Mouse (Mus musculus): ENCODE results near the gene Gm33543.

Gm33543 gene

GRCm38 (mm10) chr10:95842789-95843637 is at the start of gene Gm33543:
Gm33543 (minus strand) TSS chr10:95842930.
- no peak for DNase-seq (ENCODE audit: low spot score in 2 of 2)

GRCm38 (mm10) chr10:95892132-95892531 is 49.4 kb upstream of the Gm33543 start:
- DNase-seq (ENCODE audit: low spot score in 2 of 2): no peak

GRCm38 (mm10) chr10:95891214-95891960 is 48.7 kb upstream of the Gm33543 start:
- DNase-seq (ENCODE audit: low spot score in 2 of 2): no peak

GRCm38 (mm10) chr10:95883761-95884517 is 41.2 kb upstream of the Gm33543 start:
- DNase-seq (ENCODE audit: low spot score in 2 of 2): no peak

- no peak for DNase-seq (ENCODE audit: low spot score in 2 of 2)
These were observed 39.3 kb upstream of the Gm33543 start for GRCm38 (mm10) chr10:95882036-95882435.

- DNase-seq (ENCODE audit: low spot score in 2 of 2): no peak
These were observed 37.5 kb upstream of the Gm33543 start for GRCm38 (mm10) chr10:95879983-95880934.

- DNase-seq (ENCODE audit: low spot score in 2 of 2): no peak
These were observed 28.1 kb upstream of the Gm33543 start for GRCm38 (mm10) chr10:95870782-95871181.

- no peak for DNase-seq (ENCODE audit: low spot score in 2 of 2)
These were observed 25.6 kb upstream of the Gm33543 start for GRCm38 (mm10) chr10:95868348-95868747.

- DNase-seq (ENCODE audit: low spot score in 2 of 2): no peak
These were observed 24.9 kb upstream of the Gm33543 start for GRCm38 (mm10) chr10:95867596-95867995.

- DNase-seq (ENCODE audit: low spot score in 2 of 2): no peak
These were observed 21.8 kb upstream of the Gm33543 start for GRCm38 (mm10) chr10:95864349-95865124.

GRCm38 (mm10) chr10:95862664-95863063 is 19.9 kb upstream of the Gm33543 start:
- no peak for DNase-seq (ENCODE audit: low spot score in 2 of 2)

- DNase-seq (ENCODE audit: low spot score in 2 of 2): peak in 1 of 2 experiments; percentile 31
These were observed 15.4 kb upstream of the Gm33543 start for GRCm38 (mm10) chr10:95858164-95858563.

GRCm38 (mm10) chr10:95855411-95855810 is 12.7 kb upstream of the Gm33543 start:
- no peak for DNase-seq (ENCODE audit: low spot score in 2 of 2)

- DNase-seq (ENCODE audit: low spot score in 2 of 2): peak in 1 of 2 experiments; percentile 11
These were observed 7.8 kb upstream of the Gm33543 start for GRCm38 (mm10) chr10:95850504-95850903.

GRCm38 (mm10) chr10:95846739-95847138 is 4.0 kb upstream of the Gm33543 start:
- no peak for DNase-seq (ENCODE audit: low spot score in 2 of 2)

GRCm38 (mm10) chr10:95846281-95846680 is 3.6 kb upstream of the Gm33543 start:
- DNase-seq (ENCODE audit: low spot score in 2 of 2): no peak

GRCm38 (mm10) chr10:95843878-95844277 is 1.1 kb upstream of the Gm33543 start:
- no peak for DNase-seq (ENCODE audit: low spot score in 2 of 2)

GRCm38 (mm10) chr10:95841241-95841640 is 1.5 kb downstream of the Gm33543 start:
- no peak for DNase-seq (ENCODE audit: low spot score in 2 of 2)

GRCm38 (mm10) chr10:95839803-95840202 is 2.9 kb downstream of the Gm33543 start:
- no peak for DNase-seq (ENCODE audit: low spot score in 2 of 2)

- DNase-seq (ENCODE audit: low spot score in 2 of 2): no peak
These were observed 3.7 kb downstream of the Gm33543 start for GRCm38 (mm10) chr10:95839036-95839435.

All from left cerebral cortex, adult 9 months (tissue).